Mouse (Mus musculus) embryo, embryonic 11 days (tissue): Measurements from ENCODE around the gene Btg1.

ENCODE experiments used
- DNase-seq: peaks from one replicate; pipeline ENCODE4 v3.0.0-alpha.2; 2015

Gene Btg1

DNA sequence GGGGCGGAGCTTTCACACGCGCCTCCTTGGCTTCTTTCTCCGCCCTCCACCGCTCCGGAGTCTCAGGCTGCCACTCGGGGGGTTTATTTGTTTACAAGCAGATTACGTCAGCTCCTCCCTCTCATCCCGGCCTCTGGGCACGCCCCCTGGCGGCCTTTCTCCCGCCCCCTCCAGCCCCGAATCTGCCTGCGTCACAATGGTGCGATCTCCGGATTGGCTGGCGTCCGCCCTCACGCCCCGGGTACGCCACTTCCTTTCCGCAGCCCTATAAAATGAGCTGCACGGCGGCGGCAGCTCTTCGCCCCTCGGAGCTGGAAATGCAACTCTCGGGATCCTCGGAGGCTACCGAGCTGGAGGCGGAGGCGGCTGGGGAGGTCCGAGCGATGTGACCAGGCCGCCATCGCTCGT lies at the start of gene Btg1:
Gene Btg1 (plus strand): TSS at position 298 of the 408 bp plus-strand sequence.
- DNase-seq = peak; percentile 98

DNA sequence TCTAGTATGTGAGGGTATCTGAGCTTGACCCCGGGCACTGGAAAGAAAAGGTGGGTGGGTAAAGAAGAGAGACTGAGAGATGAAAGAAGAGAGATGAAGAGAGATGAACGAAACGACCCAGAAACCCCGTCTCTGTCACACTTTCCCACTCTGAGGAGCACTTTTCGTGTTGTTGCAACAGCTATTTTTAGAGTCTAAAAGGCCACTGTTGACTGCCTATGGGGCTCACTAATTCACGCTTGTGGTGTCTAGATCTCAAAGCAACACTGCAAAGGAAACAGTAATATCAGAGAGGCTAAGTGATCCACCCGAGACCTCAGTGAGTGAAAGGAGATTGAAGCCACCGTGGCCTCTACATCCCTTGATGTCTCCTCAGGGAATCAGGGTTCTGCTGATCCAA lies 47.3 kb upstream of the Btg1 start:
- DNase-seq = no peak

DNA sequence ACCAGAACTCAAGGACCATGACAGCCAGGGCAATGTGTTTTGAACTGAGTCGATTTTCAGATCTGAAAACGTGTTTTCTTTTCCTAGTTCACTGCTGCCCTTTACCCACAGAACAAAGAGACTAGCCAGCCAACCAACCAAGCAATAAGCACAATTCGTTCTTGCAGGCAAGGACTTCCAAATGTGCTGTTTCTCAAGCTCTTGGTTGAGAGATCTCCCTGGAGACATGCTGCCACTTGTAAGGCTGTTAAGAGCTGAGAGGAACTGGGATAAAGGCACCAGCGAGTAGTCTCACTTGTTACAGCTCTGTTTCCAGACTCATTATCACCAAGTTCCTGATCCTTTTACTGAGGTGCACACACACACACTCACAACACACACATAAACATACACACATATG lies 45.6 kb upstream of the Btg1 start:
- no peak for DNase-seq

DNA sequence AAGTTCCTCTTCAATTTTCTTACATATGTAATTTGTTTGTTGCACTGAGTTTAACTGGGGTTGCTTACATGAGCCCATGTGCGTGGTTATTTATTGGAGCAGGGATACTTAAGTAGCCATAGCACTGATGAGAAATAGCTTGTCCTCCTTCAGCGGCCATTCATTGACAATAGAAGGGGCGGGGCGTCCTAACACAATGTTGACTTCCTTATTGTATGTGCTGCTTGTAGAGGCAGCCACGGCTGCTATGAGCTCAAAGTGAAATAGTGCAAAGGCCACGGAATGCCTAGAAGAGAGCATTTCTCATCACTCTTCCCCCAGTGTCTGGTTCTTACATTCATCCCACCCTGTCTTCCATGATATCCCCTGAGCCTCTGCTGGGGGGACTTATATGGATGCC lies 42.0 kb upstream of the Btg1 start:
- DNase-seq = no peak

DNA sequence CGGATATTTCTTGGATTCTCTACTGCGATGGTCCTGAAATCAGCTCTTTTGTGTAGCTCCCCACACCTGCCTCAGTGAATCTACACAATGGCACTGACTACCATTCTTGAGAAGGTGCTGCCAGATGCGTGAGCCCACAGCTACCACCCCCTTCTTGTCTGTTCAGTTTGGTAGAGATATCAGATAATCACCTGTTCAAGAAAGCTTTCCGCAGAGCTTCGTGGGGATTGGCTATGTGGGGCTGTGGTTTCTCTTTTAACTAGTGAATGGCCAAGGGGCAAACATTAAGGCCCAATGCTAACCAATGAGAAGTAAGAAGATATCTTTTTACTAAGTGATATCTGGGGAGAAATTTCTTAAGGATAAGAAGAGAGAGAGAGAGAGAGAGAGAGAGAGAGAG lies 41.5 kb upstream of the Btg1 start:
- no peak for DNase-seq

DNA sequence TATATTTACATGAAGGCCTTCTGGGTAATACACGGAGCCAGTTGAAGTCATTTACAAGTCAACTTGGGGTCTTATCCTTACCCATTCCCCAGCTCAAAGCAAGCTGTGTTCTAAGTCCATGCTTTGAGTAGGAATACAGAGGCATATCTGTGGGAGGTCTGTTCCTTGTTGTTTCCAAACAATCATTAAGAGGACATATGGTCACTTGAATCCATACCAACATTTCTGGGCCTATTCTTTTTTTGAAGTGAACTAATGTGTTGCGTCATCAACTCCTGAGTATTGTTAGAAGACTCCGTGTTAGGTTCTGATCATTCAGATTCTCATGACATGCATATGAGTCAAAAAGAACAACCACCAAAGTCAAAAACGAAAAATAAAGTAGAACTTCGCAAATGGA lies 37.9 kb upstream of the Btg1 start:
- no peak for DNase-seq

DNA sequence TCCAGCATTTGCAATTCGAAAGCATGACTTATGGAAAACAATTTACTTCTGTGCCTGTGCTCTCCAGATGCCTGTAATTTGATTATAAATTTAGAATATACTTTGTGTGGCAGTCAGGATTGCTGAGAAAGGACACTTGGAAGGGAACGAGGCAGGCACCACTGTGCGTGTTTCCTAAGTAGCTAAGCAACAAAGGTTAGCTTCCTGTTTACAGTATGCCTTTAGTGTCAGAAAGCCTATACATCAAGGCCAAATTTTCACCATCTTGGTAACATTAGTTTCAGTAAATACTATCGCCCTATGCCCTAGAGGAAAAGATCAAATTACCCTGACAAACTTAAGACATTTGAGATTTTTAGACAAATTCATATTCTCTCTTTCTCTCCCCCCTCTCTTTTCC lies 37.4 kb upstream of the Btg1 start:
- DNase-seq = no peak

DNA sequence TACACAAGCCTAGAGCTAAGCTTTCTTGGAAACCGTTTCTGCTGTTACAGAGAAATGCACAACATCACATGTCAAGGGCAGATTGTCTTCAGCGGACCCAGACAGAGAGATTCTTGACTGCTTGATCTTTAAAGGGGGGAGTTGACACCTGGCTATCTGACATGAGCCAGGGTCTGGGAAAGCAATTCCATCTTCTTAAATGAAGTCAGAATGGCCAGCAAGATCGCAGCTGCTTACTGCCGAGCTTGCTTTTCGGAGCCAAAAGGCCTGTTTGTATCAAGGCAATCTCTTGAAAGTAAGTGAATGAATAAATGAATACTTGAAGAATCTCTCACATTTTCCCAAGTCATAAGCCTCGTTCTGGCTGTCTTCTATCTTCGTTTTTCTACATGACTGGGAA lies 36.6 kb upstream of the Btg1 start:
- DNase-seq = no peak

DNA sequence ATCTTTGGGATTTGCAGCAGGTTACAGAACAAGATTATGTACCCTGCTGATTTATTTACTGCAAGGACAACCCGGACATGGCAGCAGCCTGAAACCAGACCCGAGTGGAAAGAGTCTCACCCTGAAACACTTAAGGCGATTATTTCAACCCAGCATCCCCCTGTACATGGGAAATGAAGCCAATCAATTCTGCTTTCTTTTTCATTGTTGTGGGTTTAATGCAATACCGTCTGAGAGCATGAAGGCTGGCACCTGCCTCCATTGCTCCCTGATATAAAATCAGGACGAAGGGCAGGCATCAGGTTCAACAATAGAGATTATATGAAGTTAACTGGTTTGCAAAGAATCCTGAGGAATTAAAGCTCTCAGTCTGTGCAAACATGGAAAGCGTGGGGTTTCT lies 35.6 kb upstream of the Btg1 start:
- DNase-seq = no peak

DNA sequence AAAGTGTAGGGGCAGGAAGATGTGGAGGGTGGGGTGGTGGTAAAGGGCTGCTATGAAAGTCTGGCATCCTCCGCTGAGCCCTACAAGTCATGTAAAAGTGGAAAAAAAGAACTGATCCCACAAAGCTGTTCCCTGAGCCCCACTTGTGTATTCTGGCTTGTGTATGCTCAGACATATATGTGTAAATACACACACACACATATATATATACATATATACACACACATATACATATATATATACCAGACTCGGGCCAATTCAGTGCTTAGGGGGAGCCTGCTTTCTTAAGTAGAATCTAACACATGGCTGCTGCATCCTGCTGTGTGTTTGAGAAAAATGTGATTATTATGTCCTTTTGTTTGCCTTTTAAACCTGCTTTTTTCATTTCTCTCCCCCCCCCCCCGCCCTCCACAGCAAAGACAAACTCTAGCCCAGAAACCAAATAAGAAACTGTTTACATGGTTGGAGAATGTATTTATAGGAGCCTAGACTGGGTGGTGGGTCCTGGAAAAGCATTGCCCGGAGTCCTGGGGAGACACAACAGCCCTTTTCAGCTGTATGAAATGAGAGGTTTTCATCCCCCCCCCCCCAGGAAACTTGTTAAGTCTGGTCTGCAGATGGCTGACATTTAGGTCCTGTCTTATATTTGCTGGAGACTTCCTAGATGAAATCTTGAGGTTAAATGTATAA lies 30.5 kb upstream of the Btg1 start:
- peak; percentile 8 for DNase-seq

DNA sequence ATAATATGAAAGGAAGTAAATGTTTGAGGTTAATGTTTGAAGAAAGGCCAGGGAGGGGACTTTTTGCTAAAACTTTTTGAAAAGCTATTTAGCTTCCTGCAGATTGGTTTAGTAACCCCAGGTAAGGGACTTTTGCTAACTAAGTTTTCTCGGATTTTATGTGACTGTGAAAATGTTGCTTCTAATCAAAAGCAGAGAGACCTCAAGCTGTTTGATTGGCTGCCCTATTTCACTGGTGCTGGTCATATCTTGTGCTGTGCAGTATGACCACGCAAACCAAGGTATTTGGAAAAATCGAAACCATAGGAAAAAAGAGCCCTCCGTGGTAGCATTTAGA lies 30.0 kb upstream of the Btg1 start:
- DNase-seq = peak; percentile 12

DNA sequence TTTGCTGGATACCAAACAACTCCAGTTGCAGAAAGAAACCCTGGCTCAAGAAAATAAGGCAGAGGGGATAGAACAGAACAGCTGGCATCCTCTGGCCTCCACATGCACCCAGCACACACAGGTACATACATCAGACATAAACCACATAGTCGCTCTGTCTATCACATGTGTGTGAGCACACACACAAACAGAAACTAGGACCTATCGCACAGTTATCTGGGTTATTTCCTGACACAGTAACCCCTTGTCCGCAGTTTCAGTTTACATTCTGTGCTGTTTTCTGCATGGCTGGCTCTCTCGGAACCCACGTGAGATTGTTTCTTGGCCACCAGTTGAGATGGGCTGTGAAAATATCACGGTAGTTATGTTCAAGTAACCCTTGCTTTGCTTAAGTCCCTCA lies 28.6 kb upstream of the Btg1 start:
- DNase-seq = no peak

DNA sequence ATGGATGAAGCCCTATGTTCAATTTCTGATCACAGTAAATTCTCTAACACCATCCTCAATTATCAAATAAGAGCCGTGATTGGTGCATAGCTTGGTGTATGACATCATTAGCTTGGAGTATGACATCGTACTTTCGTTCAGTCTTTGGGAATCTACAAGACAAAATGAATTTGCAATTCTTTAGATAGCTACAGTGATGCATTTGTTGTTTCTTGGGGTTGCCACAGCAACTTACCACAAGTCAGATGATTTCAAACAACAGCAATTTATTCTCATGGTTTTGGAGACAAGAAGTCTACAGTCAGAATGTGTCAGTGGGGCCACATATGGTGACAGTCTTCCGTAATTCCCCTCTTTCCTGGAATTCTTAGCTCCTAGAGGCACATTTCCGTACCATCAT lies 27.0 kb upstream of the Btg1 start:
- DNase-seq = no peak

DNA sequence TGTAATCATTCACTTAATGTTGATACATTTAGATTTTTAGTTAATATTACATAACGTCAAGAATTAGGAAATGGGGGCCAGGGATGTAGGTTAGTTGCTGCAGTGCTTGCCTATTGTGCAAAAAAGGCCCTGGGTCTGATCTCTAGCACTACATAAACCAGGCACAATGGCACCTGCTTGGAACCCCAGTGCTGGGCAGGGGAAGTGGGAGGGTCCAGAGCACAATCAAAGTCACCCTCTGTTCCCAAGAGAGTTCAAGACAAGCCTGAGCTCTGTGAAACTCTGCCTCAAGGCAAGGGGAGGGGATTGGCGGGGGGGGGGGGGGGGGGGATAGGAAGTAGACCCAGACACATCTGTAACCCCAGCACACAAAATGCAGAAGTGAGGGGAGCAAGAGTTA lies 24.7 kb upstream of the Btg1 start:
- no peak for DNase-seq

DNA sequence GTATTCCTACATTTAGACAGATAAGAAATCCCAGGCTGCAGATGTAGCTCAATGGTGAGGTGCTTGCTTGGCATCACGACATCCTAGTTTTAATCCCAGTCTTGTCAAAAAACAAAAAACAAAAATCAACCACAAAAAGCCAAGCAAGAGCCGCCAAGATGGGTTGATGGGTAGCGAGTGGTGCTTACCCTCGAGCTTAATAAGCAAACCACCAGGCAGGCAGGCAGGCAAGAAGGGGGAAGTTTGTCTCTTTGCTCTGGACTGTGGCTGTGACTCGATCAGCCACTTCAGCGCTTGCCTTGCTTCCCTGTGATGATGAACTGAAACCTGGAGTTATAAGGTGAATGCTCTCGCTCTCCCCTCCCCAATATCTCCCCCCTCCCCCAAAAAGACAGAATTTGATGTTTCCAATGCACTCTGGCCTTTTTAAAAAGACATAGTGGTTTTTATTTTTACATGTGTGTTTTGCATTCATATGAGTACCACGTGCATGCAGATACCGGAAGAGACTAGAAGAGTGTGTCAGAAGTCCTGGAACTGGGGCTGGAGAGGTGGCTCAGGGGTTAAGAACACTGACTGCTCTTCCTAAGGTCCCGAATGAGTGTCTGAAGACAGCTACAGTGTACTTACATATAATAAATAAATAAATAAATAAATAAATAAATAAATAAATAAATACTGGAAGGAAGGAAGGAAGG lies 21.2 kb upstream of the Btg1 start:
- no peak for DNase-seq

DNA sequence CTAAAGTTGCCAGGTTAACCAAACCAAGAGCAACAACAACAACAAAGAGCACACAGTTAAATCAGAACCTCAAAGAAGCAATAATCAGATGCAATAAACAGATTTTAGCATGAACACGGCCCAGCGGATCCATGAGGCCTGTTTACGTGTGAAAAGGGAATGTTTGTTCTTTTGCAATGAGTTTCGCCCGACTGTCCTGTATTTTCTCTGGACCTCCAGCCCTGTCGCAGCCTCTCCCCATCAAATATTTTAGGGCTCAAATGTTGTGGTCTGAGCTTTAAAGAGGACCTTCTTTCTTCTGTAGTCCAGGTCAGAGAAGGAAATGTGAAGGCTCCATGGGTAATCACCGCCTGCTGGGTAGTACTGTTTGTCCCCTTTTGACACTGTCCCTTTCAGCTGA lies 20.4 kb upstream of the Btg1 start:
- no peak for DNase-seq

DNA sequence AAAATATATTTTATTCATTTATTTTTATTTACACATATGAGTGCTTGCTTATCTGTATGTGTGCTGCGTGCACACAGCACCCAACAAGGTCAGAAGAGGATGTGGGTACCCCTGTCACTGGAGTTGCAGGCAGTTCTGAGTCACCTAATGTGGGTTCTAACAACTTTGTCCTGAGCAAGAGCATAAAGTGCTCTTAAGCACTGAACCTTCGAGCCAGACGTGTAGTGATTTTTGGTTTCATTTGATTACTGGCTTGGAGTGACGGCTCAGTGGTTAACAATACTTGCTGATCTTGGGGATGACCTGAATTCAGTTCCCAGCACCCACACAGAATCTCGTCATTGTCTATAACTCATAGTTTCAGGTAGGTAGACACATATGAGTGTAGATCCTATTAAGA lies 17.2 kb upstream of the Btg1 start:
- DNase-seq = no peak

DNA sequence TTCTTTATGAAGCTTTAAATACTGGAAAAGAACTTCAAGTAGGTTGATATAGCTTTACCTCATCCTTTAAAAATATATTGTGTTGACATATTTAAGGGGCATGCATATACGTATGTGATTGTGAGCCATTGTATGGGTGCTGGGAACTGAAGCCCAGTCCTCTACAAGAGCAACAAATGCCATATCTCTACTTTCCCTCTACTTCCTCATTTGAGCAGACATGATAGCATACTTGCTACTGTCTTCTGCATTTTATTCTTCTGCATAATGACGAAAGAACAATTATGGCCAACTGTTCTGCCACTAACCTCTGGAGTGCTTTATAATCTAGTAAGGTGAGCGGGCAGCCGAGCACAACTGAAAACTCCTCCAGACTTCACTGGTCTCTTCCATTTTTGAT lies 15.1 kb upstream of the Btg1 start:
- no peak for DNase-seq

DNA sequence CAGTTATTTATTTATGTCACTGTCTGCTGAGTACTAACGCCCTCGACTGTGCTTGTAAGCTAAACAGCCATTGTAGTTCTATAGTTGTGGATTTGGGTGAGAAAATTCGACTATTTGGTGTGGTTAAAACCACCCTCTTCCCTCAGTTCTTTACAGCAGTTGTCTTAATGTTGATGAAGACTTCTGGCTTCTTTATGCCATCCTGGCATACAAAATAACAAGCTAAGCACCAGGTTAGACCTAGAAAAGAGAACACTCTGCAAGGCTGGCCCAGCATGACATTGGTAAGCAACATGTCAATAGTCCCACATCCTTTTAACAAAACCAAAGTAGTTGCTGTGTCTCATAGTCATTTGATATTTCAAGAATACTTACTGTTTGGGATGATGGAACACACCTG lies 14.5 kb upstream of the Btg1 start:
- DNase-seq = no peak

DNA sequence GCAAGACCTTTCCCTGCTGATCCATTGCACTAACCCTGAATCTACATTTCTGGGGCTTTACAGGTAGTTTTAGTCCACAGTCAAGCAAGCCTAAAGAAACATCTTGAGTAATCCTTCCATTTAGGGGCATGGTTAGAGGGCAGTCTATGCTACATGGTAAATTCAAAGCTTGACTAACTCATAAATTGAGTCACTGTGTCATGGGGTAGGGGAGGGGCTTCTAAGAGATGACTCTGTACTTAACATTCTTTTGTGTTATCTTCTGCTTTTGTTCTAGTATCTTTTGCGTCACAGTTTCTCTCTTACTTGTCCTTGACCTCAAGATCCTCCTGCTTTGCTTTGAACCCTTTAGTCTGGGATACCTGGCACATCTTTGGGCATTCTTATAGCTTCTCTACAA lies 11.6 kb upstream of the Btg1 start:
- no peak for DNase-seq

DNA sequence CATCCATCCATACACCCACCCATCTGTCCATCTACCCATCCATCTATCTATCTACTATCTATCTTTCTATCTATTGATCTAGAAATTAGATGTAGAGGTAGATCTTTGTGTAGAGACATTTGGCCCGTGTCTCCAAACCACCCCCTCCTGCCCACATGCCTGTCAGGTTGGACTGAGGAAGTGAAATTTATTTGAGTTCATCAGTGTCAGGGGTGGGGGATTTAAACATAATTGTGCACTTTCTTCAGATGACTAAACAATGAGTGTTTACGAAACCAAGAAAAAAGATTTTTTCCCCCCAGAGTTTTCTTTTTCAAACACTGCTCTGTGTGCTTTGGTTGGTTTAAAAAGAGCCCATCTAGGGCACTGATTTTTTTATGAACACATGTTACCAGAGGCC lies 10.9 kb upstream of the Btg1 start:
- DNase-seq = no peak

DNA sequence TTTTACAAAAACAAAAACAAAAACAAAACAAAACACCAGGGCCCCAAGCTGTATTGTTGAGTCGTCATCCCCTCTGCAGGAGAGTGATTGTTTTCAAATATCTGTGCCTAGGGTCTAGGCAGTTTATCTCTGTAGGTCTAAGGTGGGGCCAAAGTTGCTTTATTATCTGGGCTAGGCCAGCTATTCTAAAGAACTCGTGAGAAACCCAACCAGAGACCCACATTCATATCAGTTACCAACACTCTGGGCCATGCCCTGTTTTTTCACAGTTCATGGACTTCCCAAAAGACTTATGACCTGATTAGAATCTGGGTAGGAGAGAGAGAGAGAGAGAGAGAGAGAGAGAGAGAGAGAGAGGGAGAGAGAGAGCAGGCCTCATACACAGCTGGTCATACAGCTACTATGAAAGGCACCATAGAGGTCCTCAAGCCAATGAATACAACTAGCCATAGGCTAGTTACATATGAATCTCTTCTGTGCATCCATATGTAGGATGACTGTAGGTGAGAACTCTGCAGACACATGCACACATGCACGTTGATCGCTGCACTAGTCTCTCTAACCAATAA lies 9.1 kb upstream of the Btg1 start:
- DNase-seq = no peak

DNA sequence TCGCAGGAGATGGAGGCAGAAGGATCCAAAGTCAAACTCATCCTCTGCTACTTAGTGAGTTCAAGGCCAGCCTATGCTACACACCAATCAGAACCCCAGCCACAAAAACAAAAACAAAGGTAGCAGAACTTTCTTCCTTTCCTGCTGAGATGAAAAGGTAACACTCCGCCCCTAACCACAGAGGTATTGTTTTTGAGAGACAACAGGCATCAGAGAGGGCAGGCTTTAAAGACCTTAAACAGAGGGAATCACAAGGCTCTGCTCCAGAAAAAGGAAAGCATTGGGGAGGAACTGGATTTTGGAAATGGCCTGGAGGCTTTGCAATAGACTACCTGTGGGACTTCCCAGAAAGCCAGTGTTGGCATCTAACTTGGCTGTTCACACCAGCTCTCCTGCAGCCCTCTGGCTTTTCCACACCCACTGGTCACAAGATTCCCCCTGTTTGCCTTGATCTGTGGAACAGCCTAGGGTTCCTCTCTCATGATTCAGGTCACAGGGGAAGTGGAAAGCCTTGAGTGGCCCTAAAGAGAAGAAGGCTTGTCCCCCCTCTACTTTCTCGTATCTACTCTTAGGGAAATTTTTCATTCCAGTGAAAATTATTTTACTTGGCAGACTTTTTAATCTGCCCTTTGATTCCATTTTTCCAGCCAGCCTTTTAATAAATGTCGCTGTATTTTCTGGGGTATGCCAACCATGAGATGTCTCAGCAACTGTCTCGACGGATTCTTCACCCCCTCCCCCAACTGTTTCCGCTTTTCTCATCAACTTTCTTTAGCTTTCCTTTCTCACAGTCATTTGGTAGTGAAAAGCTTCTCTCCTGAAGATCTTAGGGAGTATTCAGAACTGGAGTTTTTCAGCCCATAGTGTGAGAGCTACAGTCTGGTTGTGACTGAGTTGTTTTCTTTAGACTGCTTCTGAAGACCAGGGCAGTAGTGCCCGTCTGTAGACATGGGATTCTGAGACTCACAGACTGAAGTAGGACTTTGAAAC lies 7.2 kb upstream of the Btg1 start:
- DNase-seq = no peak
